Mouse (Mus musculus): ENCODE measurements at regions not wholly inside any gene's neighbourhood (a gene's known extent, or its start where the extent isn't known, plus 50 kb on each side); places are given as distances from the start of the nearest gene placed in this dataset.
"Not testable (repeated sequence)": the region's sequence is repeated elsewhere in the genome, so short reads cannot be mapped to it uniquely, and the experiment has no call there.

DNA sequence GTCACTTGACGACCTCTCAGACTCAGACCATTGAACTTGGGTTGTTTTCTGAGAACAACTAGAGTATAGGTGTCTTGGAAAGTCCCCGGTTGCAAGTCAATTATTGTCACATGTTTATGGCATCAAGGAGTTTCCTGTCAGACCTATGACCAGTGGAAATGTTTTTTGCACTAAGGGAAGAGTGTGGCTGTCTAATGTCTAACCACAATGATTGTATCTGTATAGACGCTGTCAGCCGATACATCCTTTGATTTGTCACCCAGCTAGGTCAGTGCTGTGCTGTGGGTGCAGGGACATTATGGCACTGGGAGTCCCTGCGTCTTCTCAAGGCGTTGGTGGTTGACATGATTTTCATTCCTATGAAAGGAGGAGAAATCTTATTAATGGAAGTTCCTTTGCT lies 216.0 kb upstream of the Btg1 start:
- 95% methylated on average over 6 of the region's 6 CpGs for WGBS
- no peak overlapping the region for H3K4me3 ChIP-seq (ENCODE audit: low read depth, low read length)
- ATAC-seq (ENCODE audit: low FRiP score) = no peak
- H3K9me3 ChIP-seq (ENCODE audit: low read length) = no peaks in the 10 kb centered on the region
- no peak overlapping the region for H3K4me2 ChIP-seq (ENCODE audit: low read depth, low read length, poor library complexity, severe bottlenecking)
- H3K27ac ChIP-seq (ENCODE audit: low read depth, low read length) = no peak overlapping the region
- H3K4me1 ChIP-seq (ENCODE audit: insufficient read depth, low read length) = no peaks in the 10 kb centered on the region
- TF ChIP-seq CTCF (IDR thresholded peaks at IDR 0.05) = no peak
- DNase-seq (ENCODE audit: low spot score) = no peak
- H3K36me3 ChIP-seq (ENCODE audit: insufficient read depth, low read length) = no peaks in the 10 kb centered on the region
- no peaks in the 10 kb centered on the region for H3K27me3 ChIP-seq (ENCODE audit: insufficient read depth, low read length)
- no peak overlapping the region for H3K9ac ChIP-seq (replicated peaks; ENCODE audit: low read length, poor library complexity, severe bottlenecking)

DNA sequence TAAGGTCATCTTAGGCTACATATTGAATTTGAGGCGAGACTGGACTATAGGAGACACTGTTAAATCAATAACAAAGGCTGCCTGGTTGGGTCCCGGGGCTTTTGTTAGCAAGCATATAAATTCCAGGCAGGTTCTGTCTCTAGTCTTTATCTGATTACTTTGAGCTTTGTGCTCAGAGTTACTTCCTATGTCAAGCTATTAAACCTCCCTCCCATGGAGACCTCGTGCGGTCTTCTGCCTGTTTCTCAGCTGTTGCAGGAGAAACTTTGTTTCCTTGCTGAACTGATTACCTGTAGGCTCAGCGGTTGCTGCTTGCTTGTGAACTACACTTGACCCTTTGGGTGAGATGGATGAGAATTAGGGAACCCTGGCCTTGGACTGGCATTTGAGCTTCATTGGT lies 210.5 kb upstream of the Btg1 start:
- no peak overlapping the region for H3K4me2 ChIP-seq (ENCODE audit: low read depth, low read length, poor library complexity, severe bottlenecking)
- H3K27ac ChIP-seq (ENCODE audit: low read depth, low read length) = no peak overlapping the region
- H3K36me3 ChIP-seq (ENCODE audit: insufficient read depth, low read length) = no peaks in the 10 kb centered on the region
- H3K4me3 ChIP-seq (ENCODE audit: low read depth, low read length) = no peak overlapping the region
- 48% methylated on average over 5 of the region's 5 CpGs for WGBS
- no peak for DNase-seq (ENCODE audit: low spot score)
- no peaks in the 10 kb centered on the region for H3K4me1 ChIP-seq (ENCODE audit: insufficient read depth, low read length)
- no peaks in the 10 kb centered on the region for H3K9me3 ChIP-seq (ENCODE audit: low read length)
- no peak for ATAC-seq (ENCODE audit: low FRiP score)
- no peak for TF ChIP-seq CTCF (IDR thresholded peaks at IDR 0.05)
- no peaks in the 10 kb centered on the region for H3K27me3 ChIP-seq (ENCODE audit: insufficient read depth, low read length)
- no peak overlapping the region for H3K9ac ChIP-seq (replicated peaks; ENCODE audit: low read length, poor library complexity, severe bottlenecking)

DNA sequence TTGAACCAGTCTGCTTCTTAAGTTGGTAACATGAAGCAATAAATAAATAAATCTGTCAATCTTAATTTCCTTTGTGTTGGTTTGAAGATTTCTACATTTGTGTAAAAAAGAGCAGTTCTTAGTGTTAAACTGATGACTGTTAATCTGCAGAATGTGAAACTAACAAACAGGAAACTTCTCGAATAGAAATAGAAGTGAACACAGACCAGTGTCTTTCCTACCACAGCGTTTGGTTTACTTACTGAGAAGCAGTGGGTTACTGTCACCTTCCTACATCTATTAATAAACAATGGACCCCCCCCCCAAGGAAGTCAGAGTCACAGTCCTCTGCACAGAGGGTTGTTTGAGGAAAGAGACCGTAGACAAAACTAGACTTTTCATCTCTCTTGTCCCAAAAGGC lies 209.0 kb upstream of the Btg1 start:
- ATAC-seq (ENCODE audit: low FRiP score) (no peak), DNase-seq (ENCODE audit: low spot score) (no peak)
- TF ChIP-seq CTCF (IDR thresholded peaks at IDR 0.05) = no peak
- Histone ChIP-seq H3K36me3 (ENCODE audit: insufficient read depth, low read length) (no peaks in the 10 kb centered on the region), H3K9ac (replicated peaks; ENCODE audit: low read length, poor library complexity, severe bottlenecking) (no peak overlapping the region), H3K4me3 (ENCODE audit: low read depth, low read length) (no peak overlapping the region), H3K4me2 (ENCODE audit: low read depth, low read length, poor library complexity, severe bottlenecking) (no peak overlapping the region), H3K27me3 (ENCODE audit: insufficient read depth, low read length) (no peaks in the 10 kb centered on the region), H3K4me1 (ENCODE audit: insufficient read depth, low read length) (no peaks in the 10 kb centered on the region), H3K9me3 (ENCODE audit: low read length) (no peaks in the 10 kb centered on the region), H3K27ac (ENCODE audit: low read depth, low read length) (no peak overlapping the region)
- WGBS = 84% methylated on average over 3 of the region's 3 CpGs

DNA sequence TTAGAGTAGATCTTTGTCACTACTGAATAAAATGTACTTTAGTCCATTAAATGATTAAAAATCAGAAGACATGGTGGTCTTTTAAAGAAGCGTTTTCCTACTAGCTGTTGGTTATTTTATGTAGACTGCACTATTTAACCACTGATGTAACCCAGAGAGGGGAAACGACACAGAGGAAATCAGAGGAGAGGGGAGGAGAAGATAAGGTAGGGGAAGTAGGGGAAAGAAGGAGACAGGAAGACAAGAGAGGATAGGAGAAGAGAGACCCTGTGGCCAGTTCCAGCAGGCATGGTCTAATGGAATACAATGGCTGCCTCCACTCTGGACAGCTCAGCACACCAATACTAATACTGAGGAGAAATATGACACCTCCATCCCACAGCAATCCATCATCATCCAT lies 208.6 kb upstream of the Btg1 start:
- no peak overlapping the region for H3K27ac ChIP-seq (ENCODE audit: low read depth, low read length)
- H3K9me3 ChIP-seq (ENCODE audit: low read length) = no peaks in the 10 kb centered on the region
- H3K4me1 ChIP-seq (ENCODE audit: insufficient read depth, low read length) = no peaks in the 10 kb centered on the region
- H3K36me3 ChIP-seq (ENCODE audit: insufficient read depth, low read length) = no peaks in the 10 kb centered on the region
- no peaks in the 10 kb centered on the region for H3K27me3 ChIP-seq (ENCODE audit: insufficient read depth, low read length)
- H3K9ac ChIP-seq (replicated peaks; ENCODE audit: low read length, poor library complexity, severe bottlenecking) = no peak overlapping the region
- H3K4me2 ChIP-seq (ENCODE audit: low read depth, low read length, poor library complexity, severe bottlenecking) = no peak overlapping the region
- ATAC-seq (ENCODE audit: low FRiP score) (no peak), DNase-seq (ENCODE audit: low spot score) (no peak)
- no peak for TF ChIP-seq CTCF (IDR thresholded peaks at IDR 0.05)
- no peak overlapping the region for H3K4me3 ChIP-seq (ENCODE audit: low read depth, low read length)
- WGBS = 82% methylated on average over 2 of the region's 2 CpGs

DNA sequence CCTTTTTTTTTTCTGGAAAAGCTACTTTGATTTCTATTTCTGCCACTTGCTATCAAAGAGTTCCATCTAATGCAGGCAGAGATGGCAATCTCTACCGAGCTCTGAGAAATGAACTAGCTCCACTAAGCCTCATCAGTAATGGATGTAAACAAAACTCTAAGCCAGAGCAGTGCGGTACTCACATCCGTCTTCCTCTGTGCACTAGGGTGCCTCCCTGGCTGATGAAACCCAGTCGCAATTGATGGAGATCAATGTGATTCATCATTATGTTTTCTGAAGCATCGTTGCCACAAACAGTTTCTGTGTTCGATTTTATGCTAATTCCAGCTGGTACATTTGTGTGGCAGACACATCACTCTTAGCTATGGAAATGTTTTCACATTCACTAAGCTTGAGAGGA lies 206.8 kb upstream of the Btg1 start:
- 84% methylated on average over 6 of the region's 6 CpGs for WGBS
- Histone ChIP-seq H3K9me3 (ENCODE audit: low read length) (no peaks in the 10 kb centered on the region), H3K4me1 (ENCODE audit: insufficient read depth, low read length) (no peaks in the 10 kb centered on the region), H3K36me3 (ENCODE audit: insufficient read depth, low read length) (no peaks in the 10 kb centered on the region), H3K27me3 (ENCODE audit: insufficient read depth, low read length) (no peaks in the 10 kb centered on the region), H3K9ac (replicated peaks; ENCODE audit: low read length, poor library complexity, severe bottlenecking) (no peak overlapping the region), H3K4me3 (ENCODE audit: low read depth, low read length) (no peak overlapping the region), H3K4me2 (ENCODE audit: low read depth, low read length, poor library complexity, severe bottlenecking) (no peak overlapping the region), H3K27ac (ENCODE audit: low read depth, low read length) (no peak overlapping the region)
- TF ChIP-seq CTCF (IDR thresholded peaks at IDR 0.05) = no peak
- DNase-seq (ENCODE audit: low spot score) = no peak
- ATAC-seq (ENCODE audit: low FRiP score) = no peak

DNA sequence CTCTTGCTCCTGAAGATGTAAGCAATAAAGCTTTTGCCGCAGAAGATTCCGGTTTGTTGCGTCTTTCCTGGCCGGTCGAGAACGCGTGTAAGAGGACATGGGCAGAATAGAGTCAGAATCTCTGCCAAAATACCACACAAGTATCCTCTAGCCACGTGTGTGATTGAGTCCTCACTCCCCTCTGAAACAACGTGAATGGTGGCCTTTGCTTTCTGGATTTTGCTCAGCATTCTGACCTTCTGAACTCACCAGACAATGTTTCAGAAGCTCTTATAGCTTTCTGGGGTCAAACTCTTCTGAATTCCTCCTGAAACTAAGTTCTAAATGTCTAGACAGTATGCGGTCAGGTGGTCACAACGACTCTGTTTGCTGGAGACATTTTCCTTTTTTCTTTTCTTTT lies 202.0 kb upstream of the Btg1 start:
- no peak overlapping the region for H3K4me2 ChIP-seq (ENCODE audit: low read depth, low read length, poor library complexity, severe bottlenecking)
- 92% methylated on average over 11 of the region's 11 CpGs for WGBS
- ATAC-seq (ENCODE audit: low FRiP score) = no peak
- DNase-seq (ENCODE audit: low spot score) = no peak
- H3K4me1 ChIP-seq (ENCODE audit: insufficient read depth, low read length) = no peaks in the 10 kb centered on the region
- H3K9me3 ChIP-seq (ENCODE audit: low read length) = no peaks in the 10 kb centered on the region
- H3K36me3 ChIP-seq (ENCODE audit: insufficient read depth, low read length) = no peaks in the 10 kb centered on the region
- TF ChIP-seq CTCF (IDR thresholded peaks at IDR 0.05) = no peak
- H3K4me3 ChIP-seq (ENCODE audit: low read depth, low read length) = no peak overlapping the region
- no peak overlapping the region for H3K27ac ChIP-seq (ENCODE audit: low read depth, low read length)
- H3K27me3 ChIP-seq (ENCODE audit: insufficient read depth, low read length) = no peaks in the 10 kb centered on the region
- no peak overlapping the region for H3K9ac ChIP-seq (replicated peaks; ENCODE audit: low read length, poor library complexity, severe bottlenecking)

DNA sequence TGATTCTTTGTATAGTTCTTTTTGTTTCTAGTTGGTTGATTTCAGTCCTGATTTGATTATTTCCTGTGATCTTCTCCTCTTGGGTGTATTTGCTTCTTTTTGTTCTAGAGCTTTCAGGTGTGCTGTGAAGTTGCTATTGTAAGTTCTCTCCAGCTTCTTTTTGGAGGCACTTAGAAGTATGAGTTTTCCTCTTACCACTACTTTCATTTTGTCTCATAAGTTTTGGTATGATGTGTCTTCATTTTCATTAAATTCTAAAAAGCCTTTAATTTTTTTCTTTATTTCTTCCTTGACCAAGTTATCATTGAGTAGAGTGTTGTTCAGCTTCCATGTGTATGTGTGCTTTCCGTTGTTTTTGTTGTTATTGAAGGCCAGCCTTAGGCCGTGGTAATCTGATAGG lies 195.3 kb upstream of the Btg1 start:
- not testable (repeated sequence) for H3K27me3 ChIP-seq (ENCODE audit: insufficient read depth, low read length); H3K4me3 ChIP-seq (ENCODE audit: low read depth, low read length); H3K4me1 ChIP-seq (ENCODE audit: insufficient read depth, low read length); H3K27ac ChIP-seq (ENCODE audit: low read depth, low read length); H3K9me3 ChIP-seq (ENCODE audit: low read length); H3K4me2 ChIP-seq (ENCODE audit: low read depth, low read length, poor library complexity, severe bottlenecking); DNase-seq (ENCODE audit: low spot score); ATAC-seq (ENCODE audit: low FRiP score); H3K36me3 ChIP-seq (ENCODE audit: insufficient read depth, low read length); H3K9ac ChIP-seq (replicated peaks; ENCODE audit: low read length, poor library complexity, severe bottlenecking)
- 93% methylated on average over 2 of the region's 2 CpGs for WGBS
